Mouse (Mus musculus) spleen, embryonic (tissue): Measurements from ENCODE around the gene Cops4.

Experiments used
- CTCF ChIA-PET: fragments of 350-600 bp; sonication (Branson Sonifier 250); formaldehyde crosslinking; loops from one replicate; lab custom pipeline; 2022; lab: Charles Lee

Gene Cops4

DNA sequence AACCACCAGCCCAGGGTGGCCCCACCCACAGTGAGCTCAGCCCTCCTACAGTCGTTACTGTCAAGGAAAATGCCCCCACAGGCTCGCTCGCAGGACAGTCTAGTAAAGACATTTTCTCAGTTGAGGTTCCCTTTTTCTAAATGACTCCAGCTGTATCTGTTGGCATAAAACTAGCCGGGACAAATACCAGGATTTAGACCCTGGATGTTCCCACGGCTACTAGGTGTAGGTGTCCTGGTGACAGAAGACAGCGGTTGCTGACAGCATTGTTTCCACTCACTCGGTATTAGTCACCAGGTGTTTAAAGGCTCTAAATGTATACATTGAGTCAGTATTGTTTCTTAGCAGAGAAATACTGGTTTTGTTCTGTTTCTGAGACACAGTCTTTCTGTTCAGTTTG is 17.7 kb downstream of the Cops4 start:
- CTCF ChIA-PET, result interaction anchor here (0.6 to 0.9 kb wide), 3 partner anchors 107 to 380 kb away, joined by 4 to 9 read pairs (median 4); no protein-coding TSS in a partner anchor

DNA sequence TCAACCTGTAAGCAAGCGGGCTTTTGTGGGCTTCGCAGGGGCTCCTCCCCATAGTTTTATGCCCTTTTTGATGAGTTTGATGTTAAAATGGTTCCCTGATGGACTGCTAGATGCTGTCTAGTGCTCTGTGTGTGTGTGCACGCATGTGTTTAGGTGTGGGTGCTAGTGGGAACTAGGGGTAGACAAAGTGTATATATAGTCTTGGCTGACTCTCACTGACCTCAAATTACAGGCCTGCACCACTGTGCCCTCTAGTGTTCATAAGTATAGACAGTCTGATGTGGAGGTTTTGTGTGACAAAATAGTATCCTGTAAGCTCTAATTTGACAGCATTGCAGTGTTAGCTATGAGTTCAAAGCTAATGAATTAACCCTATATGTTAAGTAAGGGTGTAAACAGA is 18.5 kb downstream of the Cops4 start:
- CTCF ChIA-PET, result interaction anchor here (0.5 to 0.7 kb wide), 2 partner anchors 77 to 379 kb away, joined by 4 to 5 read pairs; no protein-coding TSS in a partner anchor

DNA sequence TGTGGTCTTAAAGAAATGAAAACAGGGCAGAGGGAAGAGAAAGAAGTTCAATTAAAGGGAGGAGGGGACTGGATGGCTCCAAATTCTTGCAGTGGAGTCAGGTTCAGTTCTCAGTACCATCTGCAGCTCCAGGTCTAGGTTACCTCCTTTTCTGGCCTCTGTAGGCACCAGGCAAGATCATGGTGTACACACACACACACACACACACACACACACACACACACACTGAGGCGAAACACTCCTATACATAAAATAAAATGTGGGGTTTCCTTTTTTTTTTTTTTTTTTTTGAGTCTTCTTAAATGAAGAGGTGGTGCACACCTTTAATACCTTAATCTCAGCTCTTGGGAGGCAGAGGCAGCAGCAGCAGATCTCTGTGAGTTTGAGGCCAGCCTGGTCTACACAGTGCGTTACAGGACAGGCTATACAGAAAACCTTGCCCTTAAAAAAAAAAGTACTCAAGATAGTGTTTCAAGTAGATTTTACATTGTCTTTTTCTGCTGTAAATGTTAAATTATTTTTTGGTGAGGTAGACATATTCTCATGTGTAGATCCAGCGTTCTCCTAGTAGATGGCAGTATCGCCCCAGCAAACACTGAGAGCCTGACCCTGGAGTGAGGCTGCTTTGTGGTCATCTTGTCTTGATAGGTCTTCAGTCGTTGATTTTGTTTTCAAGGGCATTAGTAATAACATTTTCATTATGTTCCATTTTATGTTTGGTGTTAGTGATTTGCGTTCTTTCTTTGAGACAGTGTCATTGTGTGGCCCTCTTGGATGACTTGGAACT is 28.4 kb downstream of the Cops4 start:
- CTCF ChIA-PET, result interaction anchor here (0.7 kb wide), 2 partner anchors 8 to 202 kb away, joined by 5 to 10 read pairs; no protein-coding TSS in a partner anchor

DNA sequence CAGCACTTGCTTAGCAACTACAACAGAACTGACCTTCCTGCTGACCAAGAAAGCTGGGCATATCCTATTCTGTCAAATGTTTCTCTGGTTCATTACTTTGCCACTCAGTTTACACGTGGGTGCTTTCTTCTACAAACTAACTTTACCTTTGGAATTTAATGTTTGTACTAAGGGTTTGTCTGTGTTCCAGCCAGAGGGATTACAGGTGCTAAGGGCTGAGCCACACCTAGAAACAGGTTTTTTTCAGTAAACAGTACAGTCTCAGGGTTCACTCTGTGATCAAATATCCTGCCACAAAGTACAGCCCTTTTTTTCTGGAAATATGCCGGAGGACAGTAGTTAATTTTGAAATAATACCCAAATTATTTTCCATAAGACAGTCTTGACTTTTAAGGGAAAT is 30.1 kb downstream of the Cops4 start:
- CTCF ChIA-PET, result no interaction called here

DNA sequence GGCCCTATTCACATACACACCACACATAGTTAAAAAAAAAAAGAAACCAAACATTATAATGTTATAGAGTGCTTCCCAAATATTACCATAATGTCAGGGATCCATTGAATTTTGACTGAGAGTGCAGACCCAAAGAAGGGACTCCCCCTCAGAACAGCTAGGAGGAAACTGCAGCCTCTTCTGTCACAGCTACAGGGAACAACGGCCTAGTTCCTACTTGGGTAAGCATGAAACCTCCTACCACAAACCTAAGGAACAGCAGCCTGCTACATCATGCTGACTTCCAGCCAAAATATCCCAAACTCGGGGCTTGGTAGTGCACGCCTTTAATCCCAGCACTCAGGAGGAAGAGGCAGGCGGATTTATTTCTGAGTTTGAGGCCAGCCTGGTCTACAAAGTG is 31.2 kb downstream of the Cops4 start:
- CTCF ChIA-PET, result no interaction called here

DNA sequence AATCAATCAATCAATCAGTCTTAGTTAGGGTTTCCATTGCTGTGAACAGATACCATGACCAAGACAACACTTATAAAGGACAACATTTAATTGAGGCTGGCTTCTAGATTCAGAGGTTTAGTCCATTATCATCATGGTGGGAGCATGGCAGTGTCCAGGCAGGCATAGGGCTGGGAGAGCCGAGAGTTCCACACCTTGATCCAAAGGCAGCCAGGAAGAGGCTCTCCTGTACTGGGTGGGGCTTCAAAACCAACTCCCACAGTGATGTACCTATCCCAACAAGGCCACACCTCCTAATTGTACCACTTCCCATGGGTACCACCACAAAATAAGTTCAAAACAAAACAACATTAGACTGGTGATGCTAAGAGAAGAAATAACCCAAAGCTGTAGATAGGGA is 32.0 kb downstream of the Cops4 start:
- CTCF ChIA-PET, result interaction anchor here (0.7 kb wide), 1 partner anchor 9 kb away, joined by 3 read pairs; no protein-coding TSS in a partner anchor

DNA sequence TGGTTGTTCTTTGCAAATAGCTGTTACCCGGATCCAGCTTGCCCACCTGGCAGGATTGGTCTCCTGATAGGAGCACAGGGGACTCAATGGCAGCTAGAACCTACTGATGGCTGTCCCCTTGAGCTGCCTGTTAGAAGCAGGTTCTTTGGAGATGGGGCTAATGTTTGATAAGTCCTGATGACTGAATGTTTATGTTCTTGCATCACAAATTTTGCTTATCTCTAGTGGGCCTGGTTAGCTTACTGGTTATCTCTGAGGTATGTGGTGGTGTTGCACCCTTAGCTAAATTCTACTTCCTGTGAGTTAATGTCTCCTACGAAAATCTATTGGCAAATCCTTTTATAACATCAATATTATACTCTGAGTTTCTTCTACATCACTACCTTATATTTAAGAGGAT is 33.8 kb downstream of the Cops4 start:
- CTCF ChIA-PET, result no interaction called here

DNA sequence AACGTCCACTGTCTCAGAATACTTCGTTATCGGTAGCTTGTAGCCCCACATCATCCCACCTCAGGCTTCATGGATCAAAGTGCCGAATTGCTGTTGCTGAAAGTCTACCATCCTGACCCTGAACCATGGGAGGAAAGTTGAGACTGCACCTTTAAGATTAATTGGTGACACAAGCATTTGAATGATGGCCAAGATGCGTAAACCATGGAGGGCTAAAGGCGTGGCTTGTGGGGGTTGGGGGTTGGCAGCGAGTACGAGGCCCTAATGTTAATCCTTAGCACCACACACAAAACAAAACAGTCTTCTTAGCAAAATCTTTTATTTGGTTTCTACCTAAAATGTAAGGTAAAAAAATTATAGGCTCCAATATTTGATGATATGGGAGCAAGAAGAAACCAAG is 35.3 kb downstream of the Cops4 start:
- CTCF ChIA-PET, result no interaction called here

DNA sequence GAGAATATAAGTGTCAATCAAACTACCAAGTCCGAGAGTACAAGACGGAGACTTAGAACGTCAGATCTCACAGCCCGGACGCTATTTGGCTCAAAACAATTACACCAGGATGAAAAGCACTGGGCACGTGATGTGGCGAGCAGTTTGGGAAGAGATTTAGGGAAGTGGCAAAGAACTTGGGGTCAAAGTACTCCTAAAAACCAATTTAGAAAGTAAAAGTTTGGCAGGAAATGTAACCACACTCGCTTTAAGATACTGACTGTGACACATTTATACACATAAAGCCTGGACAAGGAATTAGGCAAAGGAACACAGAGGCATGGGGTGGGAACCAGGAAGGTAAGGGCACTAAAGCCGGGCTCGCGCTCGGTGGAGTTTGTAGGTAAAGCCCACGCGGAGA is 38.9 kb downstream of the Cops4 start:
- CTCF ChIA-PET, result interaction anchor here (0.7 kb wide), 2 partner anchors 94 to 160 kb away, joined by 3 to 11 read pairs; no protein-coding TSS in a partner anchor

DNA sequence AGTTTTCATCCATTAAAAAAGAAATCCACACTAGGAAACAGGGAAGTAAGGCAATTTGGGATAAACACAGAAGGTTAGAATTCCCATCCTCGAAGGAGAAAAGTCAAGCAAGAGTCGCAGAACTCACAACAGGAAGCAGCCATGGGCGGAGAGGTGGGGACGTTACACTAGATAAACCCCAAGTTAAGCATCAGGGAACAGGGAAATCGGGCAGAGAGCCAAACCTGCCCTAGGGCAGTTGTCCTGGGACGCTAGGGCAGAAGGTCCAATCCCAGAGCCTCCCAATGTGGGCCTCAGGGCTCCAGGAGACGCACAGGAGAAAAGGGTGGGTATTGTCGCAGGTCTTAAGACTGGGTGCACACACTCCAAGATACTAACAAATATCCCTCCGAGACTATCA is 39.4 kb downstream of the Cops4 start:
- CTCF ChIA-PET, result no interaction called here

DNA sequence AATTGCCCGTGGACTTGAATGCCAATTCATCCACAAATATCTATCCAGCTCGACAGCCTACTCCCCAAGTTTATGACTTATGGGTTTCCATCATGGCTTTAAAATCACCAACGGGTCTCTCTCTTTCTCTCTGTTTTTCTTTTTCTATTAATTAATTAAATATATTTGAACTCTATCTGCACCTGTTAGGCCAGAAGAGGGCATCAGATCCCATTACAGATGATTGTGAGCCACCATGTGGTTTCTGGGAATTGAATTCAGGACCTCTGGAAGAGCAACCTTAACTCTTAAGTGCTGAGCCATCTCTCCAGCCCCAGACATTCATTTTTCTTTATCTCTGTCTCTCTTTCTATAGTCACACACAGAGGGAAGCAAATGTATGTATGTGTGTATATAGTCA is 40.7 kb downstream of the Cops4 start:
- CTCF ChIA-PET, result interaction anchor here (0.6 kb wide), 1 partner anchor 82 kb away, joined by 8 read pairs; no protein-coding TSS in a partner anchor

DNA sequence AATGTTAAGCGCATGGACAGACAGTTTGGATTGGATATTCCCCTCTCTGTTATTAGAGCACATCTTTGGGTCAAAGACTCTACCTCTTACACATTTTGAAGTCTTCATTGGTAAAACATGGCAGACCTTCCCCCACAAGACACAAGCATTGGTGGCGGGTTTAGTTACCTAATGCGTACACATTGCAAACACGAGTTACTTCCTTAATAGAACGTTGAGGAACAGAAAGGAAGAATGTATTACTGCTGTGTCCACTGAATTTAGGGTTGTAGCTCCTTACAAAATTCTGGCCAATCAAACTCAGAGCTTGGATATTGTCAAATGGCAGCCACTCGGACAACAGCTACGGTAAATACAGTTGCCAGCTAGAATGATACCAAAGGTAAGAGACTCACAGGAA is 41.2 kb downstream of the Cops4 start:
- CTCF ChIA-PET, result no interaction called here

DNA sequence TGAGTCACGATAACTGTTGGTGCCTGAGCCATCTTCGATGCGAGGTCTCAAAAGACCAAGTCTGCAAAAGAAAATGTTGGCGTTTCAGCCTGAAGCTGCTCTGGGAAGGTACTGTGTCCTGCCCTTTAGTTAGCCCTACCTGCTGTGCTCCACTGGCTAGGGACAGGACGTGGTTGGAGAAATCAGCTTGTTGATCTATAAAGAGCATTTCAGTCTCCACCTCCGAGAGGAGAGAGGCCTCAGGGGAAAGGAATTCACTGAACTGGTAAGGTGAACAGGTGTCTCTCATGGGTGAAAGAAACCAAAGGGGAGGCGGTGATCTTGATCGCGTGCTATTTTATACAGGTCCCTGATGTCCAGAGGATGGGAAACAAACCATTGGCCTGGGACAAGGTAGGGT is 44.6 kb downstream of the Cops4 start:
- CTCF ChIA-PET, result interaction anchor here (0.6 kb wide), 1 partner anchor 16 kb away, joined by 8 read pairs; no protein-coding TSS in a partner anchor

DNA sequence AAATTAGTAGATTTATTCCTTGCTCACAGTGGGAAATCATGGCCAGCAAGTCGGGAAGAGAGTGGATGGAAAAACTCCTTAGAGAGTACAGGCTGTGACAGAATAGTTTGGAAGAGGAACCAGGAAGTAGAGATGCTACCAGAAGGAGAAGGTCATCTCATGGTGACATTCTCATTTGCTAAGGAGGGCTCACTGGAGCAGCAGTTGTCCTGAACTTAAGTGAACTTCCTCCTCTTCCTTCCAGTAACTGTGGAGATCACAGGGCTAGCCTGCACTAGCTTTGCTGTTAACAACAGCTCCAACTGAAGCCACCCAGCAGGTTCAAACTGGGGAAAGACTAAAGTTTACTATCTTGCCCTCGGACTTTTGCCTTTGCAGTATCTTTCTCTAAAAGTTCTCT is 48.7 kb downstream of the Cops4 start:
- CTCF ChIA-PET, result interaction anchor here (0.6 kb wide), 1 partner anchor 17 kb away, joined by 8 read pairs; no protein-coding TSS in a partner anchor

DNA sequence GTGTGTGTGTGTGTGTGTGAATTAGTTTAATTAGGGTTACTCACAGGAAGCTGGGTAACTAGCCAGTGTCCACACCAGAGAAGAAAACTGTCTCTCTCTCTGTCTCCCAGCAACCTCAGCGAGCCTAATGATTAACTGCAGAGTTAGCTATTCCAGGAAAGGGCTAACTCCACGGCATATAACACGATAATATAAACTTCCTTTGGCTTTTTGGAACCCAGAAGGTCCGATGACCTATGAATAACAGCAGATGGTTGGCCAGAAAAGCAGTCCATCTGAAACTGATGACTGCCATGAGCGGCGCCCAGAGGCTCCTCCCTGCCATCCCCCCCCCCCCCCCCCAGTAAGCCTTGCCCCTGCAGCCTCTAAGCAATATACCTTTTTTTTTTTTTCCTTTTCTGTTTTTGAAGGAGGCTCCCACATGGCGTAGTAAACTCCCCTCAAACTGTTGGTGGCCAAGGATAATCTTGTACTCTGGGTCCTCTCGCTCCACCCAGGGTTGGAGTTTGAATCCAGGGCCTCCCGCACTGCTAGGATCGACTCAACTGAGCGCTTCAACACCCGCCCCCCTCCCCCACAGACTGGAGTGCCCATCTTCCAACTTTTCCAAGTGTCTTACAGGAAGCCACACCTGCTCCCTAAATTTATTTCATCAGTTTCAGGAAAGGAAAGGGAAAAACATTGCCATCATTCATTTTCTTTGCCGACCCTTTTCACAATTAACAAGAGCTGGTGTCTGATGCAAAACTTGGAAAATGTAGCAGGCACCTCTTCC is 49.3 kb downstream of the Cops4 start:
- CTCF ChIA-PET, result no interaction called here

DNA sequence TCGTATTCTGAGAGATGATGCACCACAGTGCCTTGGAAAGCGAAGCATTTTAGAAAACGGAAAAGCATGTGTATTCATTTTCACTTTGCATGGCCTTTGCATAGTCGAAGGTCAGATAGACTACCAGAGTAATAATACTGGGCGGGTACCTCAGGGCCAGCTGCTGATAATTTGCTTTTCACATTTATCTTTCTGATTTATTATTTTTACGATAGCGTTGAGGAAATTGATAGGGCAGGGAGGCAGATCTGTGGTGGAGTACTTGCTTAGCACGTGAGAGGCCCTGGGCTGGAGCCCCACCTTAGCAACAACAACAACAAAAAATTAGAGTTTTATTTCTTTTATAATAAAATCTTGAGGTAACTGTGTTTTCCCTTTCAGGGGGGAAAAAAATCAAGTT is 50.1 kb downstream of the Cops4 start:
- CTCF ChIA-PET, result no interaction called here

DNA sequence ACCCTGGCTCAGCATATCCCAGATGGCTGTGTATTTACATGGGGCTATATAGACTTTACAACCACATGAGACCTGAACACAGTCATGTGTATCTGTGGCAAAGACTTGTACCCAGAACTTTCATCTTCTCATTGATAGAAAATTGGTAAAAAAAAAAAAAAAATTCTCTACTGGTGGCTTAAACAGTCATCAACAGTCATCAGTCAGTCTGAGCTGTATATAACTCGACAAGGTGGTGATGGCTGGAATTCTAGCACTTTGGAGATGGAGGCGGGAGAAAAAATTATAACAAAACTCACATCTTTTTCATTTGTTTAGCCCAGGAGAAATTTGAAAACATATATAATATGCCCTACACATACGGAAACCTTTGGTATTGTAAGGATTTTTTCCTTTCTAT is 50.7 kb downstream of the Cops4 start:
- CTCF ChIA-PET, result interaction anchor here (0.7 to 0.9 kb wide), 2 partner anchors 26 to 104 kb away, joined by 3 to 5 read pairs; no protein-coding TSS in a partner anchor

DNA sequence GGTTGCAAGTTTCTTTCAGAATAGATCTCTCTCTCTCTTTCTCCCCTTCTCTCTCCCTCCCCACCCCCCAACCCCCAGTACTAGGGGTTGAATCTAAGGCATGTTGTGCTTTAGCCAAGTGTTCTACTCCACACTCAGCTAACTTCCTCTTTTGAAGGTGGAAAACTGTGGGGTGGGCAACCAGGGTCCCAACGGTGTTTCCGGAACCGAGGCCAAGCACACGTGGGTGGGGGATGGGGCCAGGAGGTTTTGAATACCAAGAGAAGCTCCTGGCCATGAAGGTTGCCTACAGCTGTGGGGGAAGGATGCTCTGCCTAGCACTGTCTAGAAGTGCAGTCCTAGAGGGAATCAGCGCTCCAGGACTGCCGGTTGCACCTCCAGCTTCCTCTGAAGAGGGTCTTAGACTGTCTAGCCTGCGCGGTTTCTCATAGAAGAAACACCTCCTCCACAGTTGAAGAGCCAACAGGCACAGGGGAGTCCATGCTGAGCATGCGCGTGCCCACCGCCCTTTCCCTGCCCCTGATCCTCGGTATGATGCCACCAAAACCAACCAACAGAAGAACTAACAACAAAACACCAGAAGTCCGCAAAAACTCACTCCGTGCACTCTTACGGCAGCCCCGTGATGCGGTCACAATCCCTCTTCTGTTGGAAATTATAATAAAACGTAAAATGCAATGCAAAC is 51.3 kb downstream of the Cops4 start:
- CTCF ChIA-PET, result interaction anchor here (0.7 to 0.9 kb wide), 2 partner anchors 26 to 104 kb away, joined by 3 to 5 read pairs; no protein-coding TSS in a partner anchor

DNA sequence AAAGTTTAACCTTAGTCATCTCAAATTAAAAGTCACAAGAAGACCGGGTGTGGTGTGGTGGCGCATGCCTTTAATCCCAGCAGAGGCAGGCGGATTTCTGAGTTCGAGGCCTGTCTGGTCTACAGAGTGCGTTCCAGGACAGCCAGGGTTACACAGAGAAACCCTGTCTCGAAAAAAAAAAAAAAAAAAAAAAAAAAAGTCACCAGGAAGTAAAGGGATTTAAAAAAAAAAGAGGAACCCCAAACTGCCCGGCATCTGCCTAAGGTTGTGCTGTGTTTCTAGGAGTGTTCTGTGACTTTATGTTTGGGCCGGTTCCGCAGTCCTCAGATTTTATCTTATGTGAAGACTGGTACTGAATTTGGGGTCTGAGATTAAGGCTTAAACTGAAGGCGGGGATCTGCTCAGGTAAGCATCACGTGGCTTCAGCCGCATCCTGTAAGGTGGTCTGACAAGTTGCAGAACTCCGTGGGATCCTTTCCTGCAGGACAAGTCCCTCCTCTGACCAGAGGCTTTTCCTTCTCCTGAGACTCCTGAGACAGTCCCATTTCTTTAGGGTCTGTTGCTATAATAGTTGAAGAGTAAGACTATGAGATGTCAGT is 52.0 kb downstream of the Cops4 start:
- CTCF ChIA-PET, result interaction anchor here (0.7 to 0.9 kb wide), 2 partner anchors 27 to 100 kb away, joined by 3 read pairs; no protein-coding TSS in a partner anchor

DNA sequence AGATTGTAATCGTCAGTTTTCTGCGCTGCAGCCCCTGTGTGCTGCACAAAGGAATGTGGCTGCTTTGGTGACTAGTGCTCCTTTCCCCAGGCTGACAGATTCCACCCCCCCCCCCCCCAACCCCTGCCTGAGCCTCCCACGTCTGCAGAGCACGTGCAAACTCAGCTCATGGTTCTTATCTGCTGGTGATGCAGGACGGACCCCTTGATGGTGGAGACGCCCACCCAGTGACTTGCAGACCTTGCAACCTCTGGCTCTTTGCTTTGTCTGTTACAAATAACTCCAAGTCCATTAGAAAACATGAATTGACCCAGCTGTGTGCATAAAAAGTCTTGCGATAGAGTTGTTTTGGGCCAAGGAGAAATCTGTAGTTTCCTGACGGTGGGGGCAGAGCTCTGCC is 52.6 kb downstream of the Cops4 start:
- CTCF ChIA-PET, result interaction anchor here (0.6 to 0.7 kb wide), 4 partner anchors 11 to 225 kb away, joined by 3 to 7 read pairs (median 5); no protein-coding TSS in a partner anchor

DNA sequence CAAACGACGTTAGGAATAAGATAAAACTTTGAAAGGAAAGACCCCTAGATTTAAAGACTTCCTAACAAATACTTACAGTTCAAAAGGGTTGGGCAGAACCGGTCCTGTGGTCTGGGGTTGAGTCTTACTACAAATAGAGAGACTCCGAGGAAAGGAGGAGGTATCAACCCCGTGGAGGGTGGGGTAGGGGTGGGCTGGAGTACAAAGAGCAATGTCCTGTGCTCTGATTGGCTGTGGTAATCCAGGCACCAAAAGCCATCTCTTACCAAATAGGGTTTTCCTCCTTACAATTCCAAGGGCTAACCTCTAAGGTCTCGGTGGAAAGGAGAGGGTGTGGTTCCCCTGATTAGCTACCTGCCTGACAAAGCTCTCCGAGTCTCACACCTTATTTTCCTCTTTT is 54.0 kb downstream of the Cops4 start, which contains the start of gene Plac8:
TSS of gene Plac8 (minus strand) at position 177 of the 400 bp plus-strand sequence.
- CTCF ChIA-PET, result interaction anchor here (0.5 to 0.7 kb wide), 2 partner anchors 9 to 61 kb away, joined by 9 to 32 read pairs; no protein-coding TSS in a partner anchor
